Mouse (Mus musculus): ENCODE measurements around the gene Zp2. TPM values are rescaled to one million over a fixed set of nuclear protein-coding genes. Genes with fewer than 3 reads are reported as not detected.

The Zp2 gene
- total and polyA plus RNA-seq, 3 experiments, result not detected

Other genes with a start within 250 kb of the Zp2 start
- 10 to 100 TPM; 11.4 to 12.3 TPM for gene Lyrm1, start 249.4 kb downstream of the Zp2 start, total RNA-seq (2021)
- gene Lyrm1, start 249.4 kb downstream of the Zp2 start, polyA plus RNA-seq (2012; rRNA removed), result 0.38 and 0.83 TPM in 2 replicates
- 10 to 100 TPM; 26.8 to 44.8 TPM for gene Dcun1d3, start 249.0 kb downstream of the Zp2 start, total RNA-seq (2021)
- 6.5 and 6.7 TPM in 2 replicates for gene Dcun1d3, start 249.0 kb downstream of the Zp2 start, polyA plus RNA-seq (2012; rRNA removed)
- gene Dnah3, start 50.0 kb downstream of the Zp2 start, total RNA-seq (2021), result under 1 TPM; 0.12 to 0.14 TPM
- gene Dnah3, start 50.0 kb downstream of the Zp2 start, polyA plus RNA-seq (2012; rRNA removed), result not detected in 2 replicates
- gene Tmem159, start 42.9 kb downstream of the Zp2 start, total RNA-seq (2021), result 100 to 1,000 TPM; 111 to 120 TPM
- 67.0 and 96.3 TPM in 2 replicates for gene Tmem159, start 42.9 kb downstream of the Zp2 start, polyA plus RNA-seq (2012; rRNA removed)
- under 1 TPM; 0.40 to 0.48 TPM for gene Anks4b, start 28.6 kb upstream of the Zp2 start, total RNA-seq (2021)
- not detected in 2 replicates for gene Anks4b, start 28.6 kb upstream of the Zp2 start, polyA plus RNA-seq (2012; rRNA removed)
- gene Crym, start 56.8 kb upstream of the Zp2 start, total RNA-seq (2021), result 10 to 100 TPM in 1 of 2 experiments, under 1 TPM in 1; 0.81 to 11.0 TPM
- gene Crym, start 56.8 kb upstream of the Zp2 start, polyA plus RNA-seq (2012; rRNA removed), result 0.71 and 6.7 TPM in 2 replicates
- not detected for gene Abca14, start 58.7 kb upstream of the Zp2 start, total RNA-seq (2021)
- not detected in 2 replicates for gene Abca14, start 58.7 kb upstream of the Zp2 start, polyA plus RNA-seq (2012; rRNA removed)
- gene Abca15, start 183.4 kb upstream of the Zp2 start, total RNA-seq (2021), result not detected
- not detected in 2 replicates for gene Abca15, start 183.4 kb upstream of the Zp2 start, polyA plus RNA-seq (2012; rRNA removed)

All from adrenal gland, adult 2 months (tissue).